Mouse (Mus musculus): Measurements from ENCODE around the gene Olfr918. TPM values are rescaled to one million over a fixed set of nuclear protein-coding genes. Genes with fewer than 3 reads are reported as not detected.
A peak's percentile ranks its signal among the peaks of the same experiment; 100 is the strongest.

Olfr918 gene
- not detected in 2 replicates for polyA plus RNA-seq (2014; fragmentation: Nextera tagmentation; extraction: Ambion mirVana)

DNA sequence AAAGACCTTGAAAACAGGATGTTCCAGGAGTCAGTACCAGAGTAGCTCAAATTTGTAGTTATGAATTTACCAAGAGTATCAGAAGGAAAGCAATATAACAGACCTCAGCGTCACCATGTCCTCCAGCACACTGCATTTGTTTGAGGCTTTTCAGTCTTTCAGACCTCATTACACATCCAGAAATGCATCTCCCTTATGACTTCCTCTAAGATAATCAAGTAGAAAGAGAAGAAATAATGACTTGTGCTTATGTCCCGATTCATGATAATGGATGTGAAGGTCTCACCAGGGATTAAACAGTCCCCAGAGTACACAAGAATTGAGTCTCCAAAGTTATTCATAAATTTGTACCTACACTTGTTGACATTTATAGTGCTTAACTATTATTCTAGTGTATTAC, at the start of gene Olfr918:
TSS of gene Olfr918 (minus strand) at position 101 of the 400 bp plus-strand sequence.
- H3K4me3 ChIP-seq (ENCODE audit: low read depth, low read length): no peak within 1 kb of the TSS
- H3K4me1 ChIP-seq (ENCODE audit: control insufficient read depth, insufficient read depth, low read length): no peaks in the 10 kb centered on the region
- no peak for DNase-seq (ENCODE audit: low spot score)
- H3K27ac ChIP-seq (replicated peaks; ENCODE audit: low read depth, low read length): no peak within 1 kb of the TSS
- no peak for ATAC-seq (ENCODE audit: insufficient number of reproducible peaks, low FRiP score, low TSS enrichment, low read depth)
- 88% methylated on average over 2 of the region's 2 CpGs for WGBS
- H3K27me3 ChIP-seq (ENCODE audit: control insufficient read depth, insufficient read depth, low read length): no peaks in the 10 kb centered on the region
- no peak within 1 kb of the TSS for H3K9ac ChIP-seq (ENCODE audit: low read length)
- no peaks in the 10 kb centered on the region for H3K36me3 ChIP-seq (ENCODE audit: control insufficient read depth, insufficient read depth, low read length)
- no peak within 1 kb of the TSS for H3K4me2 ChIP-seq (ENCODE audit: low read depth, severe bottlenecking)
- no peaks in the 10 kb centered on the region for H3K9me3 ChIP-seq (ENCODE audit: control insufficient read depth, low read length)

- ATAC-seq (ENCODE audit: insufficient number of reproducible peaks, low FRiP score, low TSS enrichment, low read depth) (no peak), DNase-seq (ENCODE audit: low spot score) (no peak)
- H3K4me3 ChIP-seq (ENCODE audit: low read depth, low read length): no peak overlapping the region
- no peak overlapping the region for H3K27ac ChIP-seq (replicated peaks; ENCODE audit: low read depth, low read length)
- H3K36me3 ChIP-seq (ENCODE audit: control insufficient read depth, insufficient read depth, low read length): no peaks in the 10 kb centered on the region; the same call in 1 of the 2 replicates
- H3K9me3 ChIP-seq (ENCODE audit: control insufficient read depth, low read length): no peaks in the 10 kb centered on the region
- H3K4me1 ChIP-seq (ENCODE audit: control insufficient read depth, insufficient read depth, low read length): no peaks in the 10 kb centered on the region
- no peaks in the 10 kb centered on the region for H3K27me3 ChIP-seq (ENCODE audit: control insufficient read depth, insufficient read depth, low read length)
- H3K9ac ChIP-seq (ENCODE audit: low read length): no peak overlapping the region
- H3K4me2 ChIP-seq (ENCODE audit: low read depth, severe bottlenecking): no peak overlapping the region
- 95% methylated on average over 1 of the region's 1 CpGs for WGBS
These were observed 49.6 kb upstream of the Olfr918 start for GRCm38 (mm10) chr9:38724044-38724443.

DNA sequence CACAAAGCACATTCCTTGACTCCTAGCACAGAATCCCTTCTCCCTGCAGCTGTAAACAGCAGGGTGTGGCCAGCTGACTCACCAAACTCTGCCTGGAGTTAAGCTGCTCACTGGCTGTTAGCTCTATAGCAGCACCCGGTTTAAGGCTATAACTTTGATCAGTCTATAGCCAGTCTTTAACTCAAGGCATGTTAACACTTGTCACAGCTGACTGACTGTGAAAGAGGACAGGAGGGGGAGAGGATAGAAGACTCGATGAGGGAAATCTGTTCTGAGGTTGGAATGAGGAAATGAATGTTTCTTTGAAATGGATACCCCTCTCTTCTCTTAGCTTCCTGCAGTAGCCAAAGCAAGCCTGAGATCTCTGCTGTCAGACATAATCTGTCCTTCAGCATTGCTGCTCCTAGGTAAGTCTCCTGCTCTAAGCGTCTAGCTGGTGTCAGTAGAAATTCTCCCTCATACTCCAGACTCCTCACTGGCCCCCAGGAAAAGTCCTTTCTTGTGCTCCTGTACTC, 44.6 kb upstream of the Olfr918 start:
- Histone ChIP-seq H3K4me1 (ENCODE audit: control insufficient read depth, insufficient read depth, low read length) (no peaks in the 10 kb centered on the region), H3K27me3 (ENCODE audit: control insufficient read depth, insufficient read depth, low read length) (no peaks in the 10 kb centered on the region), H3K9me3 (ENCODE audit: control insufficient read depth, low read length) (no peaks in the 10 kb centered on the region), H3K4me2 (ENCODE audit: low read depth, severe bottlenecking) (peak overlapping the region; percentile 48), H3K36me3 (ENCODE audit: control insufficient read depth, insufficient read depth, low read length) (no peaks in the 10 kb centered on the region), H3K4me3 (ENCODE audit: low read depth, low read length) (peak overlapping the region; percentile 47), H3K27ac (replicated peaks; ENCODE audit: low read depth, low read length) (no peak overlapping the region), H3K9ac (ENCODE audit: low read length) (peak overlapping the region; percentile 43; the same call in 1 of the 2 replicates)
- WGBS: 2% methylated on average over 3 of the region's 3 CpGs
- DNase-seq (ENCODE audit: low spot score) (no peak), ATAC-seq (ENCODE audit: insufficient number of reproducible peaks, low FRiP score, low TSS enrichment, low read depth) (no peak)

- Histone ChIP-seq H3K9me3 (ENCODE audit: control insufficient read depth, low read length) (no peaks in the 10 kb centered on the region), H3K36me3 (ENCODE audit: control insufficient read depth, insufficient read depth, low read length) (no peaks in the 10 kb centered on the region), H3K9ac (ENCODE audit: low read length) (peak within 1 kb of the TSS; percentile 43), H3K27me3 (ENCODE audit: control insufficient read depth, insufficient read depth, low read length) (no peaks in the 10 kb centered on the region), H3K4me2 (ENCODE audit: low read depth, severe bottlenecking) (peak within 1 kb of the TSS; percentile 48), H3K27ac (replicated peaks; ENCODE audit: low read depth, low read length) (no peak within 1 kb of the TSS), H3K4me3 (ENCODE audit: low read depth, low read length) (peak within 1 kb of the TSS; percentile 47), H3K4me1 (ENCODE audit: control insufficient read depth, insufficient read depth, low read length) (no peaks in the 10 kb centered on the region)
- DNase-seq (ENCODE audit: low spot score) (no peak), ATAC-seq (ENCODE audit: insufficient number of reproducible peaks, low FRiP score, low TSS enrichment, low read depth) (peak; percentile 78; the same call in 1 of the 2 replicates)
- 6% methylated on average over 4 of the region's 4 CpGs for WGBS
These were observed 43.7 kb upstream of the Olfr918 start, which contains the start of gene Vwa5a for GRCm38 (mm10) chr9:38718102-38718501. TSS of gene Vwa5a (plus strand) at chr9:38718268.

DNA sequence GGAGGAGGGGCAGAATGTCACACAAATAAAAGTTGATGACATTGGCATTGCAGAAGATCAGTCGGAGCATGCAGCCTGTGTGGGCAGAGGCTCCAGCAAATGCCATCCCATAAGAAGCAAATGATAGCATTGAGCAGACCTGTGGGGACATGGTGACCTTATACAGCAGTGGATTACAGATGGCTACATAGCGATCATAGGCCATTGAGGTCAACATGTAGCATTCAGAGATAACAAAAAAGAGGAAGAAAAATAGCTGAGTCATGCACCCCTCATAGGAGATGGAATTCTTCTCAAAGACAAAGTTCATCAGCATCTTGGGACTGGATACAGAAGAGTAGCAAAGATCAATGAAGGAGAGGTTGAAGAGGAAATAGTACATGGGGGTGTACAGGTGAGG, 1.5 kb downstream of the Olfr918 start:
- DNase-seq (ENCODE audit: low spot score) (no peak), ATAC-seq (ENCODE audit: insufficient number of reproducible peaks, low FRiP score, low TSS enrichment, low read depth) (no peak)
- H3K4me1 ChIP-seq (ENCODE audit: control insufficient read depth, insufficient read depth, low read length): no peaks in the 10 kb centered on the region
- WGBS: 84% methylated on average over 2 of the region's 2 CpGs
- H3K36me3 ChIP-seq (ENCODE audit: control insufficient read depth, insufficient read depth, low read length): no peaks in the 10 kb centered on the region
- no peak overlapping the region for H3K4me2 ChIP-seq (ENCODE audit: low read depth, severe bottlenecking)
- H3K27me3 ChIP-seq (ENCODE audit: control insufficient read depth, insufficient read depth, low read length): no peaks in the 10 kb centered on the region
- no peaks in the 10 kb centered on the region for H3K9me3 ChIP-seq (ENCODE audit: control insufficient read depth, low read length)
- H3K4me3 ChIP-seq (ENCODE audit: low read depth, low read length): no peak overlapping the region
- H3K27ac ChIP-seq (replicated peaks; ENCODE audit: low read depth, low read length): no peak overlapping the region
- no peak overlapping the region for H3K9ac ChIP-seq (ENCODE audit: low read length)

GRCm38 (mm10) chr9:38665742-38666141, 8.7 kb downstream of the Olfr918 start, which contains the start of gene Olfr917:
TSS of gene Olfr917 (minus strand) at chr9:38665842.
- H3K9me3 ChIP-seq (ENCODE audit: control insufficient read depth, low read length): no peaks in the 10 kb centered on the region
- no peak within 1 kb of the TSS for H3K4me3 ChIP-seq (ENCODE audit: low read depth, low read length)
- H3K36me3 ChIP-seq (ENCODE audit: control insufficient read depth, insufficient read depth, low read length): no peaks in the 10 kb centered on the region
- ATAC-seq (ENCODE audit: insufficient number of reproducible peaks, low FRiP score, low TSS enrichment, low read depth) (no peak), DNase-seq (ENCODE audit: low spot score) (no peak)
- no peak within 1 kb of the TSS for H3K4me2 ChIP-seq (ENCODE audit: low read depth, severe bottlenecking)
- H3K4me1 ChIP-seq (ENCODE audit: control insufficient read depth, insufficient read depth, low read length): no peaks in the 10 kb centered on the region
- H3K27ac ChIP-seq (replicated peaks; ENCODE audit: low read depth, low read length): no peak within 1 kb of the TSS
- H3K9ac ChIP-seq (ENCODE audit: low read length): no peak within 1 kb of the TSS
- no peaks in the 10 kb centered on the region for H3K27me3 ChIP-seq (ENCODE audit: control insufficient read depth, insufficient read depth, low read length)
- 88% methylated on average over 1 of the region's 1 CpGs for WGBS

- H3K27me3 ChIP-seq (ENCODE audit: control insufficient read depth, insufficient read depth, low read length): no peaks in the 10 kb centered on the region
- ATAC-seq (ENCODE audit: insufficient number of reproducible peaks, low FRiP score, low TSS enrichment, low read depth): no peak
- no peaks in the 10 kb centered on the region for H3K4me1 ChIP-seq (ENCODE audit: control insufficient read depth, insufficient read depth, low read length)
- H3K36me3 ChIP-seq (ENCODE audit: control insufficient read depth, insufficient read depth, low read length): no peaks in the 10 kb centered on the region
- 72% methylated on average over 1 of the region's 1 CpGs for WGBS
- H3K27ac ChIP-seq (replicated peaks; ENCODE audit: low read depth, low read length): no peak within 1 kb of the TSS
- H3K4me2 ChIP-seq (ENCODE audit: low read depth, severe bottlenecking): no peak within 1 kb of the TSS
- DNase-seq (ENCODE audit: low spot score): no peak
- H3K4me3 ChIP-seq (ENCODE audit: low read depth, low read length): no peak within 1 kb of the TSS
- no peaks in the 10 kb centered on the region for H3K9me3 ChIP-seq (ENCODE audit: control insufficient read depth, low read length)
- no peak within 1 kb of the TSS for H3K9ac ChIP-seq (ENCODE audit: low read length)
These were observed 14.6 kb downstream of the Olfr918 start, which contains the start of gene Olfr916 for GRCm38 (mm10) chr9:38659775-38660174. TSS of gene Olfr916 (minus strand) at chr9:38659875.

DNA sequence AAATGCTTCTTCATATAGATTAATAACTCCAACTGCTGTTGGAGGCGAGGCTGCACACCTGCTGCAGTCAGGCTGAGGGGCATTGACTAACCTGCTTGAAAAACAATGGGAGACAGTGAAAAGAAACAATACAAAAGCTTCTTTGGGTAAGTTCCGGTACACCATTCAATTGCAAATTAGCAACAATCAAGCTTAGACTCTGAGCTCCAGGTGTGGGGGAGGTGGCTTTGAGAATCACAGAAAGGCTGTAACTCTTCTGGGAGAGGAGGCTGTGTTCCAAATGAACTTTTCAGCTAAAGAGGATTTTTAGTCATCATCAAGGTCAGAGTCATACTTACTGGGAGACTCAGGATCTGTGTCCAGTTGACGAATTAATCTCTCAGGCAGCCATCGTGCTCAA, 42.0 kb downstream of the Olfr918 start:
- Histone ChIP-seq H3K9me3 (ENCODE audit: control insufficient read depth, low read length) (no peaks in the 10 kb centered on the region), H3K36me3 (ENCODE audit: control insufficient read depth, insufficient read depth, low read length) (no peaks in the 10 kb centered on the region), H3K4me3 (ENCODE audit: low read depth, low read length) (no peak overlapping the region), H3K27me3 (ENCODE audit: control insufficient read depth, insufficient read depth, low read length) (no peaks in the 10 kb centered on the region), H3K4me1 (ENCODE audit: control insufficient read depth, insufficient read depth, low read length) (no peaks in the 10 kb centered on the region), H3K4me2 (ENCODE audit: low read depth, severe bottlenecking) (no peak overlapping the region), H3K9ac (ENCODE audit: low read length) (no peak overlapping the region), H3K27ac (replicated peaks; ENCODE audit: low read depth, low read length) (no peak overlapping the region)
- no peak for ATAC-seq (ENCODE audit: insufficient number of reproducible peaks, low FRiP score, low TSS enrichment, low read depth)
- no peak for DNase-seq (ENCODE audit: low spot score)
- 83% methylated on average over 4 of the region's 4 CpGs for WGBS

Data from limb, embryonic 11.5 days (tissue).